Mouse (Mus musculus): ENCODE data around the gene Cracr2a. TPM values are rescaled to one million over a fixed set of nuclear protein-coding genes. Genes with fewer than 3 reads are reported as not detected.

Gene Cracr2a
- total and polyA plus RNA-seq, 2 experiments from 2014 or later: 0.52 to 1.0 TPM

DNA sequence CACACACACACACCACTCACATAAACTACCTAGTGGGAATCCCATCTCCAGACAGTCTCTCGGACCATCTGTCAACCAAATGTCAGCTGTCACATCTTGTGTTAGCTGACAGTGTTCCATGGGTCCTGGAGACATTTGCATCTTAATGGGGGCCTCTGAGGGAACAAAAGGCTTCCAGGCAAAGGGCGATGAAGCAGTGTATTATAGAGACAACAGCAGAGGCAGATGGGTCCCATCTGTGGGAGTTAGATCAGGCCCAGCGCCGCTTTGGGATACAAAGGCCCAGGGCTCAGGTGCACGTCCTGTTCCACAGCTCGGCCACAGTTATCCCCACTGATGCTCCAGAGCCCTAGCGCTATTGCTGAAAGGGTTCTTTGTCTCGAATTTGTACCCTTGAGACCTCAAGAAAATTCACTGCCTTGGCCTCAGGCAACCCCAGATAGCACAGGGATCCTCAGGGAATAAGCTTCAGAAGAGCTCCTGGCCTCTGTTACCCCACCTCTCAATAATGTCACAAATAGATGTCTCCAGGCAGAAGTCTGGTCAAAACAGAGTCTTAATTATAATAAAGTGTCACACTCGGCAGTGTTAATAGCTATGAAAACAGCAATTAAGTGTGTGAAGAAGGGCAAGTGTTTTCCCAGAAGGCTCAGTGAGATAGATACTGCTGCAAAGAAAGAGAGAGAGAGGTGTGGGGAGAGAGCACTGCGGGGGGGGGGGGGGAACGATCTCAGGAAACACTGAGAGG lies 140.1 kb downstream of the Cracr2a start:
- ATAC-seq (peak; percentile 89), DNase-seq (ENCODE audit: low spot score) (peak; percentile 85)
- H3K9ac ChIP-seq (replicated peaks; ENCODE audit: low read length): no peak overlapping the region
- no peaks in the 10 kb centered on the region for H3K9me3 ChIP-seq (ENCODE audit: low read length)
- no peak overlapping the region for H3K4me2 ChIP-seq (ENCODE audit: low read depth, low read length)
- no peaks in the 10 kb centered on the region; the same call in 1 of the 2 replicates for H3K36me3 ChIP-seq (ENCODE audit: insufficient read depth, low read length)
- H3K4me1 ChIP-seq (ENCODE audit: insufficient read depth, low read length): peaks cover 7% of the 10 kb centered on the region; the same call in 1 of the 2 replicates
- H3K27me3 ChIP-seq (ENCODE audit: insufficient read depth, low read length): no peaks in the 10 kb centered on the region
- peak overlapping the region; percentile 60; the same call in 1 of the 2 replicates for H3K27ac ChIP-seq
- TF ChIP-seq CTCF (IDR thresholded peaks at IDR 0.05; ENCODE audit: low read depth): no peak
- H3K4me3 ChIP-seq (ENCODE audit: low read length): no peak overlapping the region
- 21% methylated on average over 9 of the region's 11 CpGs for WGBS

DNA sequence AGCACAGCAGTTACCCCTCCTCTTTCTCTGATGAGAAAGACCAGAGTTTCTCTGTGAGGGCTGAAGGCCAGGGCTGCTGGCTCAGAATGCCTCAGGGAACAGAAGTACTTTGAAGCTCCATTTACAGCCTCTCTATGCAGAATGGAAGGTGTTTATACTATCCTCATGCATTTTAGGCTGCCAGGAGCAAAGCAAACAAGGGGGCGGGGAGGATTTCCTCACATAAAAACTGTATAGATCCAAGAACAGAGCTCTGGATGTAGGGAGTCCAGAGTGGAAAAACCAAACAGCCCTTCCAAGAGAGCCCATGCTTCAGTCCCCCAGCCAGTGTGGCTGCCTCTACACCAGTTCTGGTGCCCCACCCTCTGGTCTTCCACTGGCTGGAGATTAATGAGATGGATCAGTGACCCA lies 147.1 kb downstream of the Cracr2a start:
- H3K4me1 ChIP-seq (ENCODE audit: insufficient read depth, low read length): peaks cover 7% of the 10 kb centered on the region; the same call in 1 of the 2 replicates
- no peaks in the 10 kb centered on the region for H3K36me3 ChIP-seq (ENCODE audit: insufficient read depth, low read length)
- 56% methylated on average over 1 of the region's 1 CpGs for WGBS
- TF ChIP-seq CTCF (IDR thresholded peaks at IDR 0.05; ENCODE audit: low read depth): no peak
- H3K27ac ChIP-seq: no peak overlapping the region
- H3K9me3 ChIP-seq (ENCODE audit: low read length): no peaks in the 10 kb centered on the region
- H3K4me2 ChIP-seq (ENCODE audit: low read depth, low read length): no peak overlapping the region
- no peak overlapping the region for H3K9ac ChIP-seq (replicated peaks; ENCODE audit: low read length)
- DNase-seq (ENCODE audit: low spot score) (no peak), ATAC-seq (peak; percentile 56; the same call in 1 of the 2 replicates)
- no peaks in the 10 kb centered on the region for H3K27me3 ChIP-seq (ENCODE audit: insufficient read depth, low read length)
- H3K4me3 ChIP-seq (ENCODE audit: low read length): no peak overlapping the region

DNA sequence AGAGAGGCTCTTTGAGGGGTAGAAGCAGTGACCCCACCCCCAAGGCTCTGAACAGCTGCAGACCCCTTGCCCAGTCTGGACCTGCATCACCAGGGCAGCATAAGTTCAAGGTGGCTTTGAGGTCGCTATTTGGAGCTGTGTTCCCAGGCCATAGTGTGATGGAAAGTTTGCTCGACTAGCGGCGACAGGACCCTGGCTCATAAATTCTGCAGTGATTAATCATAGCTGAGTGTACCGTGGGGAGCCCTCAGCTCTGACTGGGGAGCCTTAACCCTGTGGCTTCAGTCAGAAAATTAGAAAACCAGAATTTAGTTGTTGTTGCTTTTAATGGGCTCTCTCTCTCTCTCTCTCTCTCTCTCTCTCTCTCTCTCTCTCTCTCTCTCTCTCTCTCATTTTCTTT lies 153.8 kb downstream of the Cracr2a start:
- no peak for TF ChIP-seq CTCF (IDR thresholded peaks at IDR 0.05; ENCODE audit: low read depth)
- H3K9ac ChIP-seq (replicated peaks; ENCODE audit: low read length): no peak overlapping the region
- no peaks in the 10 kb centered on the region for H3K4me1 ChIP-seq (ENCODE audit: insufficient read depth, low read length)
- H3K4me3 ChIP-seq (ENCODE audit: low read length): no peak overlapping the region
- WGBS: 64% methylated on average over 5 of the region's 5 CpGs
- no peaks in the 10 kb centered on the region for H3K36me3 ChIP-seq (ENCODE audit: insufficient read depth, low read length)
- DNase-seq (ENCODE audit: low spot score) (no peak), ATAC-seq (no peak)
- H3K27me3 ChIP-seq (ENCODE audit: insufficient read depth, low read length): no peaks in the 10 kb centered on the region
- H3K9me3 ChIP-seq (ENCODE audit: low read length): no peaks in the 10 kb centered on the region
- no peak overlapping the region for H3K4me2 ChIP-seq (ENCODE audit: low read depth, low read length)
- no peak overlapping the region for H3K27ac ChIP-seq

DNA sequence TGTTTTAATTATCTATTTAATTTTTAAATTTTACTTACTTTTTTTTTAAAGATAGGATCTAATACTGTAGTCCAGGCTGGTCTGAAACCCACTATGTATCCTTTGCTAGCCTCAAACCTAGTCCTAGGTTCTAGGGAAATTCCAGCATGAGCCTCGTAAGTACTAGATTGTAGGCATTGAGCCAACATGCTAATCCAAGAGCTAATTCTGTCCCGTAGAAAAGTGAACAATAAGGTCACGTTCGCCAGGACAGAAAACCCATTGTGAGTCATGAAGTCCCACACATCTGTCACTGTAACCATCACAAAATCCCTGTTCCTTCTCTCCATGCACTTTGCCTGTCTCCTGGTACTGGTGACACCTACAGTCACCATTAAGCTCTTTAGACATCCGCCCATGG lies 154.3 kb downstream of the Cracr2a start:
- H3K27ac ChIP-seq: no peak overlapping the region
- TF ChIP-seq CTCF (IDR thresholded peaks at IDR 0.05; ENCODE audit: low read depth): no peak
- no peak overlapping the region for H3K4me3 ChIP-seq (ENCODE audit: low read length)
- no peaks in the 10 kb centered on the region for H3K4me1 ChIP-seq (ENCODE audit: insufficient read depth, low read length)
- DNase-seq (ENCODE audit: low spot score) (no peak), ATAC-seq (no peak)
- no peaks in the 10 kb centered on the region for H3K9me3 ChIP-seq (ENCODE audit: low read length)
- no peaks in the 10 kb centered on the region for H3K27me3 ChIP-seq (ENCODE audit: insufficient read depth, low read length)
- H3K9ac ChIP-seq (replicated peaks; ENCODE audit: low read length): no peak overlapping the region
- H3K36me3 ChIP-seq (ENCODE audit: insufficient read depth, low read length): no peaks in the 10 kb centered on the region
- 47% methylated on average over 5 of the region's 5 CpGs for WGBS
- H3K4me2 ChIP-seq (ENCODE audit: low read depth, low read length): no peak overlapping the region

DNA sequence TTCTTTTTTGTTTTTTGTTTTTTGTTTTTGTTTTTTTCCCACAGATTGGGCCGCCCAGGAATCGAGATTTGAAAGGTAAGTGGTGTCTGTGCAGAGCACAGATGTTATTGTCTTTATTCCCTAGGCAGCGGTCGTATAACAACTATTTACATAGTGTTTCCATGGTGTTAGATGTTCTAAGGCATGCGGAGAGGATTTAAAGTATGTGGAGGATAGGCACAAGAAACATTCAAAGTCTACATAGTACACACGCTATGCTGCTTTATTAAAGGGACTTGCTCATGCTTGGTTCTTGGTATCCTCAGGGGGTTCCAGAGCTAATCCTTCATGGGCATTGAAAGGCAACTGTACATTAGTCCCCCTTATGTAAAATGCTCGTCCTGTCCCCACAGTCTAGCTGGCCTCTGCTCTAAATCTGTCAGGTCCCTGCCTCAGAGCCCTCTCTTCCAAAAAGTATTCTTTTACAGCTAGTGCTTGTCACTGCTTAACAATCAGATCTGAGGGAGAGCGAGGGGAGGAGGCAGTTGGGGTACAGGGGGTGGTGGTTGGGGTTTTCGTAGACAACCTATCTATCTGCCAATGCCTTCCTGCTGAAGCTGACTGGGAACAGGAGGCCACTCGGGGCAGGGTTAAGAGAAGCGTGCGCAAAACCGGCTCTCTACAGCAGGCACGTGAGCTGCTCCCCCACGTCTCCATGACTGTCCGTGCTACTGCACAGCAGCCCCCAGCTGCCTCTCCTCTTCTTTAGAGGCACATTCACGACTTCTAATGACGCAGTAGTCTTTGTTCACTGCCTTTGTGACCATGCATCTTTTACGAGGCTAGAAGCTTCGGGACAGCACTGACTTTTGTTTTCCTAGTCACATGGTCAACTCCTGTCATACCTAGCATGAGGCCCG lies 156.3 kb downstream of the Cracr2a start:
- no peaks in the 10 kb centered on the region for H3K27me3 ChIP-seq (ENCODE audit: insufficient read depth, low read length)
- DNase-seq (ENCODE audit: low spot score): peak; percentile 42
- 11% methylated on average over 21 of the region's 21 CpGs for WGBS
- no peak overlapping the region for H3K27ac ChIP-seq
- no peaks in the 10 kb centered on the region for H3K9me3 ChIP-seq (ENCODE audit: low read length)
- no peaks in the 10 kb centered on the region for H3K4me1 ChIP-seq (ENCODE audit: insufficient read depth, low read length)
- no peak overlapping the region for H3K9ac ChIP-seq (replicated peaks; ENCODE audit: low read length)
- TF ChIP-seq CTCF (IDR thresholded peaks at IDR 0.05; ENCODE audit: low read depth): no peak
- no peak overlapping the region for H3K4me3 ChIP-seq (ENCODE audit: low read length)
- ATAC-seq: peak; percentile 42
- peak overlapping the region; percentile 24; the same call in 1 of the 2 replicates for H3K4me2 ChIP-seq (ENCODE audit: low read depth, low read length)
- H3K36me3 ChIP-seq (ENCODE audit: insufficient read depth, low read length): no peaks in the 10 kb centered on the region

DNA sequence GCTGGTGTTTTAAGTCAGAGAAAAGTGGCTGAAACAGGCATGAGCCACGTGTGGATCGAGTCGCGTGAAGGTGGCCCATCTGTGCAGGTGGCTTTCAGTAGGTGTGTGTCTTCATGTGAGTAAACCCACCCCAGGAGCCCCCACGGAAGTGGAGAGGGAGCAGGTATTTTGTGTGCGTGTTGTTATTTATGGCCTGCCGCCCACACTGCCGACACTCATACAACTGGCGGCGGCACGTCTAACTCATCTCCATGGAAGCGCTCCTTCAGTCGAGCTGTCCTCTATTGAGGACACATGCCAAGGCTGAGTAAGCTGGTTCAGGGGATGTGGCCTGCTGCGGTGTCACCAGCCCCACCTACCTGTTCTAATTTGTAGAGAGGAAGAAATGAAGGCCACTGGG lies 158.7 kb downstream of the Cracr2a start:
- TF ChIP-seq CTCF (IDR thresholded peaks at IDR 0.05; ENCODE audit: low read depth): no peak
- 0 out of 2 replicates have a peak, but pooled peaks have one; percentile 8 for ATAC-seq
- Histone ChIP-seq H3K9ac (replicated peaks; ENCODE audit: low read length) (no peak overlapping the region), H3K36me3 (ENCODE audit: insufficient read depth, low read length) (no peaks in the 10 kb centered on the region), H3K4me2 (ENCODE audit: low read depth, low read length) (no peak overlapping the region), H3K27ac (no peak overlapping the region), H3K4me1 (ENCODE audit: insufficient read depth, low read length) (no peaks in the 10 kb centered on the region), H3K27me3 (ENCODE audit: insufficient read depth, low read length) (no peaks in the 10 kb centered on the region), H3K9me3 (ENCODE audit: low read length) (no peaks in the 10 kb centered on the region), H3K4me3 (ENCODE audit: low read length) (no peak overlapping the region)
- DNase-seq (ENCODE audit: low spot score): no peak
- 55% methylated on average over 14 of the region's 14 CpGs for WGBS
